Mouse (Mus musculus): ENCODE data around the gene Adamts17. TPM values are rescaled to one million over a fixed set of nuclear protein-coding genes. Genes with fewer than 3 reads are reported as not detected.

Adamts17 gene
- polyA plus RNA-seq, 1 experiment from 2014 or later = 5.2 TPM

GRCm38 (mm10) chr7:67035246-67035645 is 195.7 kb downstream of the Adamts17 start:
- H3K36me3 ChIP-seq = 0 out of 2 replicates have a peak, but pooled peaks cover 5% of the 10 kb centered on the region
- H3K9me3 ChIP-seq = no peaks in the 10 kb centered on the region
- H3K4me1 ChIP-seq = peaks cover 47% of the 10 kb centered on the region
- no peak overlapping the region for H3K4me3 ChIP-seq
- H3K27ac ChIP-seq (replicated peaks) = no peak overlapping the region
- no peak for ATAC-seq (ENCODE audit: extremely low read depth, insufficient number of reproducible peaks, low FRiP score, low TSS enrichment)
- WGBS = 65% methylated on average over 10 of the region's 10 CpGs
- no peak overlapping the region for H3K4me2 ChIP-seq
- H3K9ac ChIP-seq = no peak overlapping the region
- H3K27me3 ChIP-seq (replicated peaks) = no peaks in the 10 kb centered on the region

- Histone ChIP-seq H3K9me3 (no peaks in the 10 kb centered on the region), H3K9ac (no peak overlapping the region), H3K4me2 (no peak overlapping the region), H3K4me1 (peaks cover 50% of the 10 kb centered on the region), H3K27me3 (replicated peaks) (no peaks in the 10 kb centered on the region), H3K4me3 (no peak overlapping the region), H3K27ac (replicated peaks) (no peak overlapping the region), H3K36me3 (0 out of 2 replicates have a peak, but pooled peaks cover 5% of the 10 kb centered on the region)
- ATAC-seq (ENCODE audit: extremely low read depth, insufficient number of reproducible peaks, low FRiP score, low TSS enrichment) = no peak
- WGBS = 91% methylated on average over 5 of the region's 5 CpGs
These were observed 196.1 kb downstream of the Adamts17 start for GRCm38 (mm10) chr7:67035661-67036060.

GRCm38 (mm10) chr7:67036502-67037485 is 197.3 kb downstream of the Adamts17 start:
- no peak for ATAC-seq (ENCODE audit: extremely low read depth, insufficient number of reproducible peaks, low FRiP score, low TSS enrichment)
- Histone ChIP-seq H3K9ac (no peak overlapping the region), H3K9me3 (no peaks in the 10 kb centered on the region), H3K4me3 (no peak overlapping the region), H3K4me1 (peaks cover 44% of the 10 kb centered on the region), H3K27me3 (replicated peaks) (no peaks in the 10 kb centered on the region), H3K27ac (replicated peaks) (no peak overlapping the region), H3K4me2 (no peak overlapping the region), H3K36me3 (0 out of 2 replicates have a peak, but pooled peaks cover 5% of the 10 kb centered on the region)
- 75% methylated on average over 5 of the region's 5 CpGs for WGBS

GRCm38 (mm10) chr7:67037726-67038520 is 198.4 kb downstream of the Adamts17 start:
- Histone ChIP-seq H3K36me3 (0 out of 2 replicates have a peak, but pooled peaks cover 5% of the 10 kb centered on the region), H3K27ac (replicated peaks) (no peak overlapping the region), H3K9ac (no peak overlapping the region), H3K4me3 (no peak overlapping the region), H3K4me1 (peaks cover 39% of the 10 kb centered on the region), H3K27me3 (replicated peaks) (no peaks in the 10 kb centered on the region), H3K4me2 (no peak overlapping the region), H3K9me3 (no peaks in the 10 kb centered on the region)
- ATAC-seq (ENCODE audit: extremely low read depth, insufficient number of reproducible peaks, low FRiP score, low TSS enrichment) = no peak
- 69% methylated on average over 4 of the region's 4 CpGs for WGBS

- WGBS = 33% methylated on average over 3 of the region's 3 CpGs
- ATAC-seq (ENCODE audit: extremely low read depth, insufficient number of reproducible peaks, low FRiP score, low TSS enrichment) = no peak
- H3K27me3 ChIP-seq (replicated peaks) = no peaks in the 10 kb centered on the region
- no peak overlapping the region for H3K9ac ChIP-seq
- H3K27ac ChIP-seq (replicated peaks) = no peak overlapping the region
- peaks cover 50% of the 10 kb centered on the region for H3K4me1 ChIP-seq
- H3K36me3 ChIP-seq = 0 out of 2 replicates have a peak, but pooled peaks cover 5% of the 10 kb centered on the region
- no peak overlapping the region for H3K4me3 ChIP-seq
- no peak overlapping the region for H3K4me2 ChIP-seq
- H3K9me3 ChIP-seq = no peaks in the 10 kb centered on the region
These were observed 199.6 kb downstream of the Adamts17 start for GRCm38 (mm10) chr7:67039143-67039542.

GRCm38 (mm10) chr7:67039861-67040260 is 200.3 kb downstream of the Adamts17 start:
- no peak overlapping the region for H3K4me3 ChIP-seq
- no peak for ATAC-seq (ENCODE audit: extremely low read depth, insufficient number of reproducible peaks, low FRiP score, low TSS enrichment)
- H3K4me1 ChIP-seq = peaks cover 52% of the 10 kb centered on the region
- no peaks in the 10 kb centered on the region for H3K27me3 ChIP-seq (replicated peaks)
- 0 out of 2 replicates have a peak, but pooled peaks cover 5% of the 10 kb centered on the region for H3K36me3 ChIP-seq
- H3K27ac ChIP-seq (replicated peaks) = peak overlapping the region; percentile 32; the same call in 1 of the 2 replicates
- H3K9me3 ChIP-seq = no peaks in the 10 kb centered on the region
- no peak overlapping the region for H3K4me2 ChIP-seq
- WGBS = 52% methylated on average over 8 of the region's 8 CpGs
- H3K9ac ChIP-seq = no peak overlapping the region

GRCm38 (mm10) chr7:67041685-67042084 is 202.2 kb downstream of the Adamts17 start:
- Histone ChIP-seq H3K9me3 (no peaks in the 10 kb centered on the region), H3K27me3 (replicated peaks) (no peaks in the 10 kb centered on the region), H3K4me2 (no peak overlapping the region; the same call in 1 of the 2 replicates), H3K4me1 (peaks cover 56% of the 10 kb centered on the region), H3K4me3 (no peak overlapping the region), H3K36me3 (no peaks in the 10 kb centered on the region), H3K27ac (replicated peaks) (no peak overlapping the region), H3K9ac (no peak overlapping the region)
- ATAC-seq (ENCODE audit: extremely low read depth, insufficient number of reproducible peaks, low FRiP score, low TSS enrichment) = no peak
- 74% methylated on average over 3 of the region's 3 CpGs for WGBS

GRCm38 (mm10) chr7:67044121-67044817 is 204.7 kb downstream of the Adamts17 start:
- Histone ChIP-seq H3K4me1 (peaks cover 49% of the 10 kb centered on the region), H3K9me3 (no peaks in the 10 kb centered on the region), H3K9ac (0 out of 2 replicates have a peak overlapping the region, but pooled peaks have one; percentile 40), H3K4me3 (peak overlapping the region; percentile 24), H3K27me3 (replicated peaks) (no peaks in the 10 kb centered on the region), H3K27ac (replicated peaks) (peak overlapping the region; percentile 94), H3K36me3 (0 out of 2 replicates have a peak, but pooled peaks cover 4% of the 10 kb centered on the region), H3K4me2 (peak overlapping the region; percentile 52)
- WGBS = 57% methylated on average over 15 of the region's 15 CpGs
- no peak for ATAC-seq (ENCODE audit: extremely low read depth, insufficient number of reproducible peaks, low FRiP score, low TSS enrichment)

GRCm38 (mm10) chr7:67045202-67045601 is 205.7 kb downstream of the Adamts17 start:
- Histone ChIP-seq H3K36me3 (0 out of 2 replicates have a peak, but pooled peaks cover 4% of the 10 kb centered on the region), H3K4me1 (peaks cover 46% of the 10 kb centered on the region), H3K27me3 (replicated peaks) (no peaks in the 10 kb centered on the region), H3K9me3 (no peaks in the 10 kb centered on the region), H3K9ac (peak overlapping the region; percentile 5; the same call in 1 of the 2 replicates), H3K4me2 (no peak overlapping the region), H3K4me3 (no peak overlapping the region), H3K27ac (replicated peaks) (peak overlapping the region; percentile 94)
- ATAC-seq (ENCODE audit: extremely low read depth, insufficient number of reproducible peaks, low FRiP score, low TSS enrichment) = no peak
- WGBS = 88% methylated on average over 6 of the region's 6 CpGs

GRCm38 (mm10) chr7:67049206-67049605 is 209.7 kb downstream of the Adamts17 start:
- Histone ChIP-seq H3K9ac (no peak overlapping the region), H3K36me3 (0 out of 2 replicates have a peak, but pooled peaks cover 4% of the 10 kb centered on the region)
- WGBS = 84% methylated on average over 2 of the region's 2 CpGs

More at GRCm38 (mm10) chr7:67049206-67049605, 209.7 kb downstream of the Adamts17 start:
- H3K4me1 ChIP-seq = peaks cover 43% of the 10 kb centered on the region
- H3K4me2 ChIP-seq = no peak overlapping the region
- no peaks in the 10 kb centered on the region for H3K27me3 ChIP-seq (replicated peaks)
- ATAC-seq (ENCODE audit: extremely low read depth, insufficient number of reproducible peaks, low FRiP score, low TSS enrichment) = no peak
- H3K27ac ChIP-seq (replicated peaks) = no peak overlapping the region
- H3K4me3 ChIP-seq = no peak overlapping the region
- no peaks in the 10 kb centered on the region for H3K9me3 ChIP-seq
